Mouse (Mus musculus): ENCODE measurements around the gene Fam221b.

DNA sequence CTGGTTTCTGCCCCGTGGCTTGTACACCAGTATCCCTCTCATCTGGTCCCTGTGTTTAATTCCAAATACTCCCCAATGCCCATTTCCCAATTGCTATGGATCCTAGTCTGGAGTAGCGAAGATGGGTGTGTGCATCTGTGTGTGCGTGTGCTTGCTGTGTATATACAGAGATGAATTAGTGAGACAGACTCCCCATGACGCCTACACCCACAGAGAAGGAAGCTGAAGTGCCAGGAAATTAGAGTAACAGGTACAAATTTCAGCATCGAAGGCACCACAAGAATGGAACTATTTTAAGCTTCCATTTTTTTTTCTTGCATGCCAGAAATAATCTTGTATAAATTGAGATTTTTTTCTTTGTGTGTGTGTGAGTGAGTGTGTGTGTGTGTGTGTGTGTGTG, 22.1 kb upstream of the Fam221b start:
- TF ChIP-seq CTCF (IDR thresholded peaks at IDR 0.05; ENCODE audit: low read depth, low read length): no peak
- TF ChIP-seq POLR2A (IDR thresholded peaks at IDR 0.05; ENCODE audit: insufficient read depth, low read length): no peak
